Mouse (Mus musculus) adrenal gland, postnatal 36 days (tissue): ENCODE results near the gene Ccdc85b. TPM values are rescaled to one million over a fixed set of nuclear protein-coding genes. Genes with fewer than 3 reads are reported as not detected.
A peak's percentile ranks its signal among the peaks of the same experiment; 100 is the strongest.

Source experiments
- DNase-seq, 2 experiments: peaks; one replicate each; pipeline ENCODE4 v3.0.0; 2021; ENCODE audit warnings: mixed read lengths in 1 of 2
- total RNA-seq, 2 experiments: library from RNA; stranded (reverse); gene quantifications; 2 replicates each; pipeline ENCODE4 v1.2.3; 2021

Gene Ccdc85b
- total RNA-seq, 2 experiments from 2014 or later, result 7.9 to 8.3 TPM

DNA sequence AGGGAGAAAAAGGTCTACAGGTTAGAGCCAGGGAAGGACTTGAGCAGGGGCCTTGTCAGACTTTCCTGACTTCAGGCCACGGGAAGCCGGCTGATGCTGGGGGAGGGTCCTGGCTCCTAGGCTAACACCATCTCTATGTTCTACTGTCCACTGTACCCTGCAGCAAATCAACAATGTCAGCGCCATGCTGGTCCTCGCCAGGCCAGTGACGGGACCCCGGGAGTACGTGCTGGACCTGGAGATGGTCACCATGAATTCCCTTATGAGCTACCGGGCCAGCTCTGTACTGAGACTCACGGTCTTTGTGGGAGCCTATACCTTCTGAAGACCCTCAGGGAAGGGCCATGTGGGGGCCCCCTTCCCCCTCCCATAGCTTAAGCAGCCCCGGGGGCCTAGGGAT is 23.7 kb upstream of the Ccdc85b start:
- no peak for DNase-seq

DNA sequence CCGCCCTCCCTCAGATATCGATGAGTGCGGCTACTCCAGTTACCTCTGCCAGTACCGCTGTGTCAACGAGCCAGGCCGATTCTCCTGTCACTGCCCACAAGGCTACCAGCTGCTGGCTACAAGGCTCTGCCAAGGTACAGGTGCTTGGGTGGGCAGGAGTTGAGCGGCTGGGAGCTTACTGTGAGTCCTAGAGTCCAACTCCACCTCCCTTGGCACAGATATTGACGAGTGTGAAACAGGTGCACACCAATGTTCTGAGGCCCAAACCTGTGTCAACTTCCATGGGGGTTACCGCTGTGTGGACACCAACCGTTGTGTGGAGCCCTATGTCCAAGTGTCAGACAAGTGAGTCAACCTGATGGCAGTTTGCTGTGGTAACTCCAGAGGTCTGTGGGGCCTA is 22.3 kb upstream of the Ccdc85b start:
- DNase-seq, result no peak

DNA sequence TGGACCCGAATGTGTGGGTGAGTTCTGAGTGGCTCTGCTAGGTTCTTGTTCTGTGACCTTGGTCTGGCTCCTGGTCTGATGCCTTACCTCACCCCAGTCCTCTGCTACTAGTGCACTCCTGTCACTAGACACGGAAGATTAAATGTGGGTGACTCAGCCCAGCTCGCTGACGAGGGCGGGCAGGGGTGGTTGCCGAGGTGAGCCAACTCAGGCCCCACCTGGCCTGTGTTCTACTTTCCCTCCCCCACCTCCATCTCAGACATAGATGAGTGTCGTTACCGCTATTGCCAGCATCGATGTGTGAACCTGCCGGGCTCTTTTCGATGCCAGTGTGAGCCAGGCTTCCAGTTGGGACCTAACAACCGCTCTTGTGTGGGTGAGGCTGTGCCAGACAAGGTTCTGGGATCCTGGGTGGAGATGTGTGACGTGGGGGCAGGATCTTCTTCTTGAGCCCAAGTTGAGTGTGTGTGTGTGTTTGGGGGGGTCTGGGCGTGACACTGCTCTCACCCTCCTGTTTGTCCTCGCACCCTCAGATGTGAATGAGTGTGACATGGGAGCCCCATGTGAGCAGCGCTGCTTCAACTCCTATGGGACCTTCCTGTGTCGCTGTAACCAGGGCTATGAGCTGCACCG is 20.1 kb upstream of the Ccdc85b start:
- DNase-seq, result peak; percentile 67 to 69

DNA sequence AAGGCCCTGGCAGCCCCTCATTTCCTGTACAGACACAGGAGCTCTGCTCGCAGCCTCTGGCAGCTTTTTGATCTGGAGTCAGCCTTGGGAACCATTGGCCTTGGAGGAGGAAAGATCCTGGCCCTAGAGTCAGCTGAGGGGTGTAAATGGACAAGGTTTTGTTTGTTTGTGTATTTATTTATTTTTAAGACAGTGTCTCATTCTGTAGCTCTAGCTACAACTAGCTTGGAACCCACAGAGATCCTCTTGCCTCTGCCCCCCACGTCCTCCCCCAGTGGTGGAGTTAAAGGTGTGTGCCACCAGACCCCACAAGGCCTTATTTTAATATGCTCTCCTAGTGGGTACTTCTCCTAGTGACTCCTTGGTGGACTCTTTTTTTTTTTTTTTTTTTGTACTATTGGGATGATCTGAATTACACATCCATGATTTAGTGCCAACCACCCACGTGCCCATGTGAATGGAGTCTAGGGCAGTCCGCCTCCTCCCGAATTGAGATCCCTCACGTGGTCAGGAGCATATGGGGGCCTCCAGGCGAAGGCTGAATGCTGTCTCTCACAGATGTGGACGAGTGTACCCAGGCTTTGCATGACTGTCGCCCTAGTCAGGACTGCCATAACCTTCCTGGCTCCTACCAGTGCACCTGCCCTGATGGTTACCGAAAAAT is 19.4 kb upstream of the Ccdc85b start:
- peak; percentile 43 to 61 for DNase-seq

DNA sequence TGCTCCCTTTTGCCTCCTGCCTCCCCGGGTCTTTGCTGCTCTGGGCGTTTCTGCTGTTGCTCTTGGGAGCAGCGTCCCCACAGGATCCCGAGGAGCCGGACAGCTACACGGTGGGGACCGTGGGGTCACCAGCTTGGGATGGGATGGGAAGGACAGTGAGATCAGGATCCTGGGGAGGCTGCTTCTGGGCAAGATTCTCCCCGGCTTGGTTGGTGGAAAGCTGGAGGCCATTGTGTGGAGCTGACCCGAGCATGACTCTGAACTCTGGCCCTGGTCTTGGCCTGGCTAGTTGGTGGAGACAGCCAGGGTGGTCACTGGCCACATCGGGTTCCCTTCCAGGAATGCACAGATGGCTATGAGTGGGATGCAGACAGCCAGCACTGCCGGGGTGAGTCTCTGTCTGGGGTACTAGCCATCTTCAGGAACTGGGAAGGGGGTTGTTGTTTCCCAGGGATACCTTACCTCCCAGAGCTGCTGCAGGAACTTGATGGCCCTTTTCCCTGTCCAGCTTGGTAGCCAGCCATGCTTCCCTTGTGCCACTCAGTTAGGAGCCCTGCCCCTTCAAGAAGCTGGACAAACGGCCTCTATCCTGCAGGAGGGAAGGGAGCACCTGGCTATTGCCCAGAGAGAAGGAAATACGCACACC is 17.5 kb upstream of the Ccdc85b start:
- no peak for DNase-seq

DNA sequence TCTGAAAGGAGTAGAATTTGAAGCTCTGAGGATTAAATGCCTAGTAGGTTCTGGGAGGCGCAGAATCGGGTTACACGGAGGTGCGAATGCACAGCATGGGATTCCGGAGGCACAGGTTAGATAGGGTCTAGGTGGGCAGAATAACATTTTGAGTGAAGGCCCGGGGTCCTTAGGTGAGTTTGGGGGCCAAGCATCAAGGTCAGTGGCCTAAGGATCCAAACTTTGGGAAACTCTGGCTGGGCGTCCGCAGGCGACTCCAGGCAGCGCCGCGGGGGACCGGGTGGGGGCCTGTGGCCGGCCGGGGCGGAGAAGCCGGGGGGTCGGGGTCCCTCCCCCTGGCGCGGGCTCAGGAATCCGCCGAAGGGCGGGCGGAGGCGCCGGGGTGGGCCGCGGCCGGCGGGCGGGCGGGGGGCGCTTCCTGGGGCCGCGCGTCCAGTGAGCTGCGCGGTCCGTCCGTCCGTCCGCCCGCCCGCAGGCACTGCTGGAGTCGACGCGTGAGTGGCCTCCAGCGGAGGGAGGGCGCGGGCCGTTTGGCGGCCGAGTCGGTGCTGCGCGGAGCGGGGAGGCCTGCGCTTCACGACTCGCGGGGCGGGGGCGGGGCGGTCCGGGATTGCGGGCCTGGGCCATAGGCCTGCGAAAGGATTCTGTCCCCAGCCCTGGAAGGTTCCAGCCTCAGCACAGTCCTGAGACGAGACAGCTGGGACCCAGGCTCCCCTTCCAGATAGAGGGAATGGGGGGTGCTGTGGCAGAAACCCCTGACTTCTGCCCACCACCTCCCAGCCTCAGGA is 16.8 kb upstream of the Ccdc85b start:
- DNase-seq, result peak; percentile 58 to 82

DNA sequence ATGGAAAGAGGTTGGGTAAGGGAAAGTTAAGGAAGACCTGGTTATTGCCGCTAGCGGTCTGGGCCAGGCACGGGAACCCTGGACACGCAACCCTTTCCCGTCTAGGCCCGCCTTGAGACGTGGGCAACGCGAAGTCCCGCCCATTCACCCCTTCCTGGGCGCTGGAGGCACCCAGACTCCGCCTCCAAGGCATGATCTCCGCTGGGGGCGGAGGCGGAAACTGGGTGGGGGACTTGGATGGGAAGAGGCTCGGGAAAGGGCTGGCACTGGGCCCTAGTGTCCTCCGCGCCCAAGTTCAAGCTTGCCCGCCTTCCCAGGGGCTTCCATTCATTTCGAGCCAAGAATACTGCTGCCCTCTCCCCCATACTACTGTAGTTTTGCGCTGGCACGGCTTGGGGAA is 16.0 kb upstream of the Ccdc85b start, which contains the start of gene Efemp2:
Gene Efemp2 (plus strand): TSS at position 235 of the 400 bp plus-strand sequence.
- peak; percentile 93 to 96 for DNase-seq

DNA sequence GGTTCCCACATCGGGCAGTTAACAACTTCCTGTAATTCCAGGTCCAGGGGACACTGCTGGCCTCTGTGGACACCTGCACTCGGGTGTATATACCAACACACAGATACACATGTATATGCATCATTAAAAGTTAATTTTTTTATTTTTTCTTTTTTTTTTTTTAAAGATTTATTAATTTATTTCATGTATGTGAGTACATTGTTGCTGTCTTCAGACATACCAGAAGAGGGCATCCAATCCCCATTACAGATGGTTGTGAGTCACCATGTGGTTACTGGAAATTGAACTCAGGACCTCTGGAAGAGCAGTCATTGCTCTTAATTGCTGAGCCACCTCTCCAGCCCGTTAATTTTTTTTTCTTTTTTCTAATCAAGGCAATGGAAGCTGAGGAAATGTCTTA is 15.2 kb upstream of the Ccdc85b start:
- DNase-seq, result no peak

DNA sequence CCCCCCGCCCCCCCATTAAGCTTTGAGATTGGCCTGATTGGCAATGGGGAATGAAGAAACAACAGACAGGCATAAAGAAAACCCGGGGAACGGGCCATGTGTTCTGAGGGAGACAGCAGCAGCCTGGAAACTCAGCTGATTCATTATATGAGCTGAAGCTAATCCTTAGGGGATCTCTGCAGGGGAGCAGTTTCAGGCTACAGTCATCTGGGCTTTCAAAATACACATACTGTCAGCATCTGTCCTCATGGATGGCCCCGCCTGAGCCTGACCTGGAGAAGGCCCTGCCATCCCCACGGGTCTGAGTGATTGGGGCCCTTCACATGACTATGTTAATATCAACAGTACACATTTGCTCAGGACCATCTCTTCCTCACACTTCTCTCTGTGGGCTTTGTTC is 14.2 kb upstream of the Ccdc85b start:
- no peak for DNase-seq

DNA sequence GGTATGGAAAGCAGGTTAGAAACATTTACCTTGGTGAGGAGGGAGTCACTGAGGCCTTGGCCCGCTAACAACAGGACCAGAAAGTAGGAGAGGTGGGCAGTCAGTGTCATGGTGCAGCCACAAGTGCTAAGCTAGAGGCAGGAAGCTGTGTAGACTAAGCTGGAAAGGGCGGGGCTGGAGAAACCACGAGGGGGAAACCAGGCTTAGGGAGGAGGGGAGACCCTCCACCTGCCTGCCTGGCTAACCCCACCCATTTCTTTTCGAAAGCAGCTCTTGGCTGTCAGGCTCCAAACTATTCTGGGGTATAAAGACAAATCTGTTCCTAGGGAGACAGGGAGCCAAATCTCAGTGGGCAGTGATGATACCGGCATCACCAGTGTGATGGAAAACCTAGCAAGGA is 10.7 kb upstream of the Ccdc85b start, which contains the start of gene Ctsw:
Gene Ctsw (minus strand): TSS at position 134 of the 400 bp plus-strand sequence.
- DNase-seq, result no peak

DNA sequence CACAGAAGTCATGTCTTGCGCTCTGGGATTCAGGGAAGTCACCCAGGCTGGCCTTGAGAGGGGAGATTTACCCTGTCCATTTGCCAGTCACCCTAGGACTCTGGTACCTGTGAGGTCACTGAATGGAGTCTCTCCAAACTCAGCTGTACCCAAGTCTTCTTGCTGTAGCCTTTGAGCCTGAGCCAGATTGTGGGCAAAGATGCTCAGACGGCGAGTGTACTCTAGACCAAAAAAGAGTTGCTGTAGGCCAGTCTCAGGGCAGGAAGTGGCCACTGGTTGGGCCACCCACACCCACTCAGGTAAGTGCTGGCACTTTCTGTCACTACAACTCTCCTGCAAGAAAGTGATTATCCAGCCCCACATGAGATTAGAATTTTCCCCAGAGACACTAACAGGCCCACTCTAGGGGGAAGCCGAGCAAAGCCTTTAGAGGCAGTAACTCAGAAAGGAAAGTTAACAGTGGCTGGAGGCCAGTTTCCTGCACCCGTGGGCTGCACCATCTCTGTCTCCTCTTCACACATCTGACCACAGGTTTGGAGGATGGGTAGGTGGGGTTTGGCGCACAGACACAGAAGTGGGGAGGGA is 9.3 kb upstream of the Ccdc85b start:
- DNase-seq, result no peak

DNA sequence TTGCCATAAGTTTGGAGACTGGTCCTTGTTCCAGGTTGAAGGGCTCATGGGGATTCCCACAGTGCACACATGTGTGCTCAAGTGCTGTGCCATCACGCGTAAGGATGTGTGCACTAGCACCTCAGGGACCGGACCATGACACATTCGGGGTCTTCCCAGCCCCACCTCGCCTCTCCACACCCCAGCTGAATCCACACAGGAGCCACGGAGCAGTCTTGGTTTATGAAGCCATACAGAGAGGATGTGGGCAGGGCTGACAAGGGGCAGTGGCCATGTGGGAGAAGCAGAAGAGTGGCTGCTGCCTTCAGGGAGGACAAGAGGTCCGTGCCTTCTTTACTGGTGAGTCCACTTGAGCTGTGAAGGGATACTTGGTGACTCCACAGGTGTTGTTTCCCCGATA is 7.3 kb upstream of the Ccdc85b start:
- DNase-seq, result no peak

DNA sequence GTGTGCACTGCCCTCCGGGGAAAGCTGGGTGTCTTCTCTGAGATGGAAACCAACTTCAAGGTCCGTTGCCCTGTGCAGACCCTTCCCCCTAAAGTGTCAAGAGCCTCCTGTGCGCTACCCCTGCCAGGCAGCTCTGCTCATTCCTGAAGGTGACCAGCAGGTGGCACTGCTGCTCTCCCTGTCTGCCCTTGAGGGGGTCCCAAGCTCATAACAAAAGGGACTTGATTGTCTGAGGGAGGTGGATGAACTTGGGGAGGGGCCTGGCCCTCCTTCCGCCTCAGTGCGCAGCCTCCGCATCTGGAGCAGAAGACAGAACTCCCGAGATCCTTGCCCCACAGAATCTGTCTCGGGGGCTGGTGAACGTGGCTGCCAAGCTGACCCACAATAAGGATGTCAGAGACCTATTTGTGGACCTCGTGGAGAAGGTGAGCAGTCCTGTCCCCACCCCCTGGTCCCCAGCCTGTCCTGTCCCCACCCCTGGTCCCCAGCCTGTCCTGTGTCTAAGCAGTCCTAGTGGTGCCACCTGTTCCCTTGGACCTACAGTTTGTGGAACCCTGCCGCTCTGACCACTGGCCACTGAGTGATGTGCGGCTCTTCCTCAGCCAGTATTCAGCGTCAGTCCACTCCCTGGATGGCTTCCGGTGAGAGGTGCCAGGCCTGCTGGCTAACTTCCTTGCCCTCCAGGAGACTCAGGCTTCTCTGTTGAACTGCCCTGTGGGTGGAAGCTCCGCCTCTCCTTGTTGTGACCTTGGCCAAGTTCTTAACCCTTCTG is 6.3 kb upstream of the Ccdc85b start:
- peak; percentile 47 to 65 for DNase-seq

DNA sequence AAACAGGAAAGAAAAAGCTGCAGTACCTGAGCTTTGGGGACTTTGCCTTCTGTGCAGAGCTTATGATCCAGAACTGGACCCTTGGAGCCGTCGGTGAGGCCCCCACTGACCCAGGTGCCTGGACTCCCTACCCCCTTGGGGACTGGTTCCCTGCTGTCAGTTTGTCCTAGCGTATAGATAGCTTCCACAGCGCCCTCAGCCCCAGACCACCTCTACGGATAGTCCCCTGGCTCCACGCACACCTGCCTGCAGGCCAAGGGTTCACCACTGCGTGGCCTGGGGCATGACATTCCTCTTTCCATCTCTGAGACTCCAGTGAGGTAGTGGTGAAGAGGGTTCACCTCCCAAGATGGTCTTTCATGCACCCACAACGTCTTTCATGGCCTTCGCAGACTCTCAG is 5.5 kb upstream of the Ccdc85b start:
- no peak for DNase-seq

DNA sequence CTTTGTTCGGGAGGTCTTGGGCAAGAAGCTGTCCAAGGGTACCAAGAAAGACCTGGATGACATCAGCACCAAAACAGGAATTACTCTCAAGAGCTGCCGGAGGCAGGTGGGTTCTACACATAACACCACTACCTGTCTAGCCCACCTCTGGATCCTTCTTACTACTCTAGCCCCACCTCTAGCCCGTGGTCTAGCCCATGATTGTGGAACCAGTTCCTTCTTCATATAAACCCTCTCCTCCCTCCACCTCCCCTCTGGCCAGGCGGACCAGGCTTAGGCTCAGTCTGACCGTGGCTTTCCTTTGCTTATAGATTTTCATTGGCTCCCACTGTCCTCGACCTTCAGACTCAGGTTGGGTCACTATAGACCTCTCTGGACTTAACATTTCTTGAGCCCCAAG is 3.7 kb upstream of the Ccdc85b start:
- DNase-seq, result no peak

DNA sequence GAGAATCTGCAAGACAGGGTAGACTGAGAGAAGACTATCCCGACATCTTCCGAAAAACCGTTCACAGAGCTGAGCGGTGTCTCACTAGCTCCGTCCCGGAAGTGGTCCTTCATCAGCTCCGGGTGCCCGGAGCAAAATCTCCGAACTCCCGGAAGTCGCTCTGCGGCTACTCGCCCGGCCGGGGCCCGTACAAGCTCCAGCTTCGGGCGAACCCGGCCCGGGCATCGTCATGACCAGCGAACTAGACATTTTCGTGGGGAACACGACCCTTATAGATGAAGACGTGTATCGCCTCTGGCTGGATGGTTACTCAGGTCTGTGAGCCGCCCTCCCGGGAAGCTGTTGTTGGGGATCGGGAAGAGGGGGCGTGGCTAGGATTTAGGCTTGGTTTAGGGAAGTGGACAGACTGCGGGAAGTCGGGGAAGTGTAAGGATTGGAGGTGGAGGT is 2.8 kb upstream of the Ccdc85b start, which contains the start of gene Fibp:
Gene Fibp (plus strand): TSS at position 151 of the 447 bp plus-strand sequence.
- DNase-seq, result peak; percentile 89 to 91

DNA sequence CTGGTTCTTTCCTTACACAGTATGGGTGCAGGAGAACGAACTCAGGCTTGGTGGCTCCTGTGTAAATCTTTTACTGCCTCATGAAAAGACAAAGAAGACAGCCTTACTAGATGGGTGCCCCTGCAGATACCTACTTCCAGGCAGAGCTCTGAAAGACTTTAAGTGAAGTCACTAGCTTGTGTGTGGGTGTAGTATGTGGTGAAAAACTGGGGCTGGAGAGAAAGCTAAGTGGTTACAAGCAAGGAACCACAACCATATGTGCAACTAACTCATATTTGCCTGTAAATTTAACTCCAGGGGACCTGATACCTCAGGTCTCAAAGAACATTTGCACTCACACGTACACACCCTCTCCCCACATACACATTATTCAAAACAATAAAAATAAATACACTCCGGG is 2.2 kb upstream of the Ccdc85b start:
- DNase-seq, result no peak

DNA sequence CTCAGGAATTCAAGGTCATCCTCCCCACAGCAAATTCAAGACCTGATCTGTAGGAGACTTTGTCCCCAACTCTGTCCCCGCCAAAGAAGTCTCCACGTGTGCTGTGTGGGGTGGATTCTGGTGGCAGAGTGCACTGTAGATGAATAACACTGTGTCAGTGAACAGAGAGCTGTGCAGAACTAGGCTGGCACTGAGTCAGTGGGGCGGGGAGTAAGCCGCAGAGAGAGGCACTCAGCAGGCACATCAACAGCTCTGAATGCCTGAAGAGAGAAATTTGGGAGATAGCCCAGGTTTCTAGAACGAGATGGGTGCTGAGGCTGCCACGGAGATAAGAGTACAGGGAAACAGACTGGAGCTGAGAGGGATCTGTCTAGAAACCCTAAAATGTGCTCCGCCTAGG is 1.3 kb upstream of the Ccdc85b start:
- no peak for DNase-seq

DNA sequence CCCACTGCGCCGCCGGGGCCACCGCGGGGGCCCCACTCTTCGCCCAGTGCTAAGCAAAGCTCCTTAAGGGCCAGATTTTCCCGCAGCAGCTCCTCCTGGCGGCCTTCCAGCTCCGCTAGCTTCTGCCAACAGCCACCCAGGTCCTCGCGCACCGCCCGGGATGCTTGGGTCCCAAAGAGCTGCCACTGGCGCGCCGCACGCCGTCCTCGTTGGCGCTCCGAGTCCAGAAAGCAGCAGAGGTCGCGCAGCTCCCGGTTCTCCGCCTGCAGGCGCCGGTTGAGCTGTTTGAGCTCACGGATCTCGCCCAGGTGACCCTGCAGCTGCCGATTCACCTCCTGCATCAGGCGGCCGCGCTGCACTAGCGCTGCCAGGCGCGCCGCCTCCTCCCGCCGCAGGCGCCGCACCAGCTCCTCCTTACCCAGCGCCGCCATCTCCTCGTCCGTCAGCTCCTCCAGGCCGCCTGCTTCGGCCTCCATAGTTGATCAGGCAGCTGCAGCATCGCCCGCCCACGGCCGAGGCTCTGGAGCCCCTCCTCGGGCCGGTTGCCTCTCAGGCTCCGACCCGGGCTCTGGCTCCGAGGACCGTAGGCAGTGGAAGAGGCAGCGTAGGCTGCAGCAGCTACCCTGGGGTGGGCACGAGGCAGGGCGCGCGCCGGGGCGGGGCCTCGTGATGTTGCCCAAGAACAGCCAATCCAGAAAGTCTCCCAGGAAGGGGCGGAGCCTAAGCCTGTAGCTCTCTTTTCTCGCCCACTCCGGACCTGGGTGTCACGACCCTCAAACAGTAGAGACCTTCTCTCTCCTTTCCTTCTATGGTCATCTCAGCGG is 560 bp downstream of the Ccdc85b start:
- DNase-seq, result peak; percentile 96 to 98

DNA sequence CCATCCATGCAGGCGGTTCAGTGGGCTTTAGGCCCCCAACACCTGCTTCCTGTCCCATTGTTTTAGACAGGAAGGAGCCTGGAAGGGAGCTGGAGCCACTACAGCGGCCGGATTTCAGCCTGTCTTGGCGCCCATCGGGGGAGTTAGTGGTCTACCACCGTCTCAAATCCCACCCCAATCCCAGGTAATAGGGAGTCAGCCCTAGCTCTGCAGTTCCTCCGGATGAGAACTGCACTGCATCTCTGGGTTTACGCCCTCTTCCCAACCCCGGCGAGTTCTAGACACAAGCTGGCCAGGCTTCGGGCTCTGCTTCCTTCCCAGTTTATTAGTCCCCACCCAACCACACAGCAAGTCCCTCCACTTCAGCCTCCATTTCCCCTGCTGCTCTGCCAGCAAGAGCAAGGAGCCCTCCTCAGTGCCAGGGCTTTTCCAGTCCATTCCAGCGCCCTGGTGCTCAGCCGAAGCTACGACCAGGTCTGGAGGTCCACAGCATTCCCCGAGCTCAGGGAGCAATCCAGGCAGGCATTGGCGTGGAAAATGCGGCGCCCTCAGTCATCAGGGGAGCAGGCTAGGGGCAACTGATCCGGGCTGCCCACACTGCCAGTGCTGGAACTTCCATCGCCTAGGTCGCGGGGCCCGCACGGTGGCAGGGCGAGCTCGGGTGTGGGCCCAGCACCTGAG is 1.3 kb downstream of the Ccdc85b start:
- peak; percentile 25 to 45 for DNase-seq
